Mouse (Mus musculus) limb, embryonic 11.5 days (tissue): ENCODE data around the gene Dnajc11. TPM values are rescaled to one million over a fixed set of nuclear protein-coding genes. Genes with fewer than 3 reads are reported as not detected.
A peak's percentile ranks its signal among the peaks of the same experiment; 100 is the strongest.

ENCODE experiments used
- ATAC-seq: fragments of 200-750 bp; cut with Nextera tagmentation; 2 replicates; pipeline ENCODE4 v1.8.0; 2017; ENCODE audit warnings: low read depth; ENCODE audit not compliant: insufficient number of reproducible peaks, low FRiP score, low TSS enrichment
- DNase-seq: peaks from one replicate; pipeline ENCODE4 v3.0.0-alpha.2; 2015; ENCODE audit warnings: low spot score
- H3K27ac ChIP-seq: fragments of 300-500 bp; sonication (generic); replicated peaks from 2 replicates; pipeline ENCODE4 v1.5.1; 2014; ENCODE audit warnings: low read depth, mild to moderate bottlenecking, low read length
- H3K27me3 ChIP-seq: fragments of 300-500 bp; sonication (generic); 2 replicates; pipeline ENCODE4 v1.6.1; 2014; ENCODE audit warnings: mild to moderate bottlenecking, low read length, mixed read lengths; ENCODE audit not compliant: control insufficient read depth, insufficient read depth
- H3K36me3 ChIP-seq: fragments of 300-500 bp; sonication (generic); 2 replicates; pipeline ENCODE4 v1.6.1; 2014; ENCODE audit warnings: mild to moderate bottlenecking, low read length, moderate library complexity, mixed read lengths; ENCODE audit not compliant: control insufficient read depth, insufficient read depth
- H3K4me1 ChIP-seq: fragments of 300-500 bp; sonication (generic); 2 replicates; pipeline ENCODE4 v1.6.1; 2014; ENCODE audit warnings: low read length, mixed read lengths; ENCODE audit not compliant: control insufficient read depth, insufficient read depth
- H3K4me2 ChIP-seq: fragments of 300-500 bp; sonication (generic); 2 replicates; pipeline ENCODE4 v1.6.1; 2014; ENCODE audit warnings: low read depth, mild to moderate bottlenecking, moderate library complexity; ENCODE audit not compliant: severe bottlenecking
- H3K4me3 ChIP-seq: fragments of 300-500 bp; sonication (generic); 2 replicates; pipeline ENCODE4 v1.5.1; 2014; ENCODE audit warnings: low read depth, low read length
- H3K9ac ChIP-seq: fragments of 300-500 bp; sonication (generic); 2 replicates; pipeline ENCODE4 v1.6.1; 2014; ENCODE audit warnings: mild to moderate bottlenecking, low read length
- H3K9me3 ChIP-seq: fragments of 300-500 bp; sonication (generic); 2 replicates; pipeline ENCODE4 v1.6.1; 2016; ENCODE audit warnings: low read length; ENCODE audit not compliant: control insufficient read depth
- whole genome bisulfite sequencing: fragments of 180-500 bp; shearing (Covaris S2); extraction: QIAGEN DNeasy Blood & Tissue Kit; methylation state at CpG from one replicate; pipeline ENCODE4 v1.1.7; 2014; 5-methylcytosine and 5-hydroxymethylcytosine counted together
- polyA plus RNA-seq: library from polyadenylated mRNA; unstranded; fragments of >200 nt; fragmentation: Nextera tagmentation; extraction: Ambion mirVana; gene quantifications from 2 replicates; pipeline ENCODE4 v1.2.1, GENCODE M21; 2014

Dnajc11 gene
- polyA plus RNA-seq, 1 experiment from 2014 or later, result 90.9 TPM

DNA sequence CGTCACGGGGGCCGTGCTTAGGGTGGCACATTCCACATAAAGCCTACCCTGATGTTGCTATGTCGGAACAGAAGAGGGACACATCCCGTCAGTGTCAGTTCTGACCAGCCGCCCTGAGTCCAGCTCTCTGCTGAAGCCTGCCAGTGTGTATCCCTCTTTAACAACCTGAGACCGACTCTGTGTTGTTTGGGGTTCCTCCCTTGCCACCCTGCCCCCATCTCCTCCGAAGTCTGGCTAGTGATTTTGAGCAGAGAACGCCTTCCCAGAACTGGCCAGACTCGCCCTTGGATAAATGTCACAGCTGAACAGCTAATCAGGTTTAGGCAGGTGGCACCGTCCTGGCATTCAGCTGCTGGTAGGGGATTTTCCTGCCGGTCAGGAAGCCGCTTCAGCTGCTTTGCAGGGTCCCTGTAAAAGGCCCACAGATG, 77.2 kb downstream of the Dnajc11 start:
- Histone ChIP-seq H3K27me3 (0 out of 2 replicates have a peak, but pooled peaks cover 3% of the 10 kb centered on the region), H3K9ac (peak overlapping the region; percentile 17; the same call in 1 of the 2 replicates), H3K4me3 (peak overlapping the region; percentile 84), H3K27ac (no peak overlapping the region), H3K4me1 (peaks cover 27% of the 10 kb centered on the region), H3K4me2 (peak overlapping the region; percentile 100), H3K9me3 (no peaks in the 10 kb centered on the region), H3K36me3 (peaks cover 4% of the 10 kb centered on the region; the same call in 1 of the 2 replicates)
- 11% methylated on average over 13 of the region's 13 CpGs for WGBS
- DNase-seq (no peak), ATAC-seq (no peak)

- DNase-seq (no peak), ATAC-seq (no peak)
- no peak overlapping the region for H3K9ac ChIP-seq
- peaks cover 27% of the 10 kb centered on the region for H3K4me1 ChIP-seq
- H3K4me2 ChIP-seq, result peak overlapping the region; percentile 100
- H3K27me3 ChIP-seq, result 0 out of 2 replicates have a peak, but pooled peaks cover 3% of the 10 kb centered on the region
- H3K4me3 ChIP-seq, result no peak overlapping the region; the same call in 1 of the 2 replicates
- H3K27ac ChIP-seq, result no peak overlapping the region
- no peaks in the 10 kb centered on the region for H3K9me3 ChIP-seq
- WGBS, result 80% methylated on average over 8 of the region's 8 CpGs
- peaks cover 5% of the 10 kb centered on the region; the same call in 1 of the 2 replicates for H3K36me3 ChIP-seq
Observed at GRCm38 (mm10) chr4:152011171-152011760, 77.8 kb downstream of the Dnajc11 start.

- 93% methylated on average over 16 of the region's 16 CpGs for WGBS
- Histone ChIP-seq H3K4me2 (0 out of 2 replicates have a peak overlapping the region, but pooled peaks have one; percentile 0), H3K4me3 (no peak overlapping the region), H3K36me3 (peaks cover 5% of the 10 kb centered on the region; the same call in 1 of the 2 replicates), H3K9ac (no peak overlapping the region), H3K4me1 (peaks cover 25% of the 10 kb centered on the region), H3K9me3 (no peaks in the 10 kb centered on the region), H3K27ac (no peak overlapping the region), H3K27me3 (0 out of 2 replicates have a peak, but pooled peaks cover 3% of the 10 kb centered on the region)
- DNase-seq, result no peak
- ATAC-seq, result no peak
Observed at GRCm38 (mm10) chr4:152012109-152012508, 78.6 kb downstream of the Dnajc11 start.

GRCm38 (mm10) chr4:152013036-152013813, 79.7 kb downstream of the Dnajc11 start:
- H3K4me3 ChIP-seq, result no peak overlapping the region
- peaks cover 15% of the 10 kb centered on the region for H3K4me1 ChIP-seq
- no peaks in the 10 kb centered on the region for H3K9me3 ChIP-seq
- no peak for DNase-seq
- H3K36me3 ChIP-seq, result peaks cover 5% of the 10 kb centered on the region; the same call in 1 of the 2 replicates
- 86% methylated on average over 12 of the region's 12 CpGs for WGBS
- no peak overlapping the region for H3K27ac ChIP-seq
- H3K4me2 ChIP-seq, result no peak overlapping the region
- no peak overlapping the region for H3K9ac ChIP-seq
- no peaks in the 10 kb centered on the region for H3K27me3 ChIP-seq
- ATAC-seq, result no peak

GRCm38 (mm10) chr4:152019073-152019472, 85.6 kb downstream of the Dnajc11 start:
- no peak overlapping the region for H3K27ac ChIP-seq
- H3K36me3 ChIP-seq, result peaks cover 27% of the 10 kb centered on the region
- no peak overlapping the region for H3K4me2 ChIP-seq
- H3K4me1 ChIP-seq, result no peaks in the 10 kb centered on the region
- H3K9ac ChIP-seq, result no peak overlapping the region
- no peak overlapping the region for H3K4me3 ChIP-seq
- no peaks in the 10 kb centered on the region for H3K27me3 ChIP-seq
- WGBS, result 84% methylated on average over 6 of the region's 6 CpGs
- H3K9me3 ChIP-seq, result no peaks in the 10 kb centered on the region
- DNase-seq, result no peak
- no peak for ATAC-seq

GRCm38 (mm10) chr4:152020024-152020423, 86.5 kb downstream of the Dnajc11 start:
- Histone ChIP-seq H3K9me3 (no peaks in the 10 kb centered on the region), H3K9ac (no peak overlapping the region), H3K27me3 (no peaks in the 10 kb centered on the region), H3K4me2 (no peak overlapping the region), H3K36me3 (peaks cover 25% of the 10 kb centered on the region), H3K4me3 (no peak overlapping the region), H3K27ac (no peak overlapping the region), H3K4me1 (no peaks in the 10 kb centered on the region)
- no peak for DNase-seq
- no peak for ATAC-seq
- 92% methylated on average over 21 of the region's 21 CpGs for WGBS

GRCm38 (mm10) chr4:152021568-152022097, 88.1 kb downstream of the Dnajc11 start:
- Histone ChIP-seq H3K4me1 (peaks cover 13% of the 10 kb centered on the region), H3K27ac (no peak overlapping the region), H3K36me3 (peaks cover 22% of the 10 kb centered on the region), H3K9ac (no peak overlapping the region), H3K9me3 (no peaks in the 10 kb centered on the region), H3K27me3 (no peaks in the 10 kb centered on the region), H3K4me3 (peak overlapping the region; percentile 5; the same call in 1 of the 2 replicates), H3K4me2 (no peak overlapping the region)
- ATAC-seq (peak; percentile 37; the same call in 1 of the 2 replicates), DNase-seq (no peak)
- 80% methylated on average over 12 of the region's 12 CpGs for WGBS

DNA sequence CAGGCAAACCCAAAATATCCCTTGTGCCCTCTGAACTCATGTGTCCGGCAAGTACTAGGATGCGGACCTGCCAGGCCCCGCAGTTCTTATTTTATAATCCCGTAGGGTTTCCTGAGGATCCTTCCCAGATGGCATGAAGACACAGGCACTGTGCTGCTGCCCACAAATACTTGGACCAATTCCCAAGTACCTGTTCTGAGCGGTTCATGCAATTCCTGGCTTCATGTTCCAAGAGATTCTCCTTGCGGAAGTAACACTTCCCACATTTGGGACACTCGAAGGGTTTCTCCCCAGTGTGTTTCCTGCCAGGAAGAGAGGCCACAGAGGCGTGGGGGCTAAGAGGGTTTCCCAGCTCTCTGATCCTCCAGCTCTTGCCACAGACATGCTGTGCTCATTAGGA, 89.0 kb downstream of the Dnajc11 start:
- Histone ChIP-seq H3K4me1 (peaks cover 16% of the 10 kb centered on the region), H3K4me2 (no peak overlapping the region), H3K9me3 (no peaks in the 10 kb centered on the region), H3K27ac (no peak overlapping the region), H3K27me3 (no peaks in the 10 kb centered on the region), H3K9ac (no peak overlapping the region), H3K36me3 (peaks cover 22% of the 10 kb centered on the region), H3K4me3 (no peak overlapping the region)
- ATAC-seq (no peak), DNase-seq (no peak)
- whole genome bisulfite sequencing, result 92% methylated on average over 8 of the region's 8 CpGs
